Mouse (Mus musculus): Measurements from ENCODE around the gene Klhdc2. TPM values are rescaled to one million over a fixed set of nuclear protein-coding genes. Genes with fewer than 3 reads are reported as not detected.
A peak's percentile ranks its signal among the peaks of the same experiment; 100 is the strongest.

Gene Klhdc2
- polyA plus RNA-seq (2016; fragmentation: Nextera tagmentation; extraction: Ambion mirVana), result 122 and 123 TPM in 2 replicates

DNA sequence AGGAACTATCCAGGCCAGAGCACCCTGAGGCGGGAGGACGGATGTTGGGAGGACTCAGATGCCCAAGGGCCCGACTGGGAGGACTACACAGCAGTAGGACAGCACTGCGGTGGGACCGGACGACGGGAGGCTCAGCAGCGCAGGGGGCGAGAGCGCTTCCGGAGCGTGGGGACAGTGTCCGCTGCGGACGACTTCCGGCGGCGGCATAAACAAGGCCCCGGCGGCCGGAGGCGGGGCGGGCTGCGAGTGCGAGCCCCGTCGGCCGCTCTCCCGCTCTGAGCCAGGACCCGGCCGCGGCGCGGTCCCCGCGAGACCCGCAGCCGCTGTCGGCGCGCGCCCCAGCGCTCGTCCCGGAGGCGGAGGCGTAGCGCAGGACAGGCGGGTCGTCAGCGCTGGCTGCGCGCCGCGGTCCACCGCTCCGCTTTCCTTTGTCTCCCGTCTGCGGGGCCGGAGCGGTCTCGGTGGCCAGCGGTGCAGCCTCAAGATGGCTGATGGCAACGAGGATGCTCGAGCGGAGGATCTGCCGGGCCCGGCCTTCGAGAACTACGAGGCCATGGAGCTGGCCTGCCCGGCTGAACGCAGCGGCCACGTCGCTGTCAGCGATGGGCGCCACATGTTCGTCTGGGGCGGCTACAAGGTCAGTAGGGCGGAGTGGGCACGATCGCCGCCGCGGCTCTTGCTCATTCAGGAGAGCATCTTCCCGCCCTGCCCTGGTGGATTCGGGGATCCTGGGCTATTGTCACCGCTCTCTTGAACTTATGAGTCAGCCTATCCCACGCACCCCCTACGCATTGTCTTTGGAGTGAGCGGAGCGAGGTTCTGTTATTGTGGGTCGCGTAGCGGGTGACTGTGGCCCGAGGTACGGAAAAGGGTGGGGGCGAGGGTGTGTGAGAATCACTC, at the start of gene Klhdc2:
Gene Klhdc2, plus strand, starts transcription at position 171 of the 900 bp plus-strand sequence.
- WGBS (ENCODE audit: insufficient replicate concordance), result under 1% methylated on average over 98 of the region's 98 CpGs
- peak within 1 kb of the TSS; percentile 96 for H3K27ac ChIP-seq
- H3K9me3 ChIP-seq (replicated peaks), result no peaks in the 10 kb centered on the region
- H3K4me3 ChIP-seq, result peak within 1 kb of the TSS; percentile 97
- ATAC-seq, result peak; percentile 67
- H3K4me1 ChIP-seq, result peaks cover 71% of the 10 kb centered on the region
- H3K9ac ChIP-seq, result peak within 1 kb of the TSS; percentile 98
- peaks cover 25% of the 10 kb centered on the region for H3K36me3 ChIP-seq
- peak within 1 kb of the TSS; percentile 85 for H3K4me2 ChIP-seq
- H3K27me3 ChIP-seq (replicated peaks), result no peaks in the 10 kb centered on the region

DNA sequence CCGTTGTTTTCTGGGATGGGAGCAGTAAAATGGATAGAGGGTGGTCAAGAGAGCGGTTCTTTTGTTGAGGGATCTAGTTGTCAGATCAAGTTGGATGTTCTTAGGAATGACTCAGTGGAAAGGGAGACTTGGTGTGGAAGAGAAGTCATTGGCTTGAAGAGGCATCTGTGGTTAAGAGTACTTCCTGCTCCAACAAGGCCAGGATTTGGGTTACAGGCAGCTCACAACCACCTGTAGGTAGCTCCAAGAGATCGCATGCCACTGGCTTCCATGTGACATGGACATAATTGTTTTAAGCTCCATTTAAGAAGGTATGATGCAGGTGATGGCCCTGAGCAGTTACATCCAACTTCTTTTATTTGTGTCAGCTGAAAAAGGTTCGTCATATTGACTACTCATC, 46.7 kb upstream of the Klhdc2 start:
- ATAC-seq, result no peak
- WGBS (ENCODE audit: insufficient replicate concordance), result 77% methylated on average over 4 of the region's 4 CpGs
- Histone ChIP-seq H3K9ac (no peak overlapping the region), H3K4me2 (no peak overlapping the region), H3K36me3 (no peaks in the 10 kb centered on the region), H3K27me3 (replicated peaks) (no peaks in the 10 kb centered on the region), H3K4me1 (peaks cover 8% of the 10 kb centered on the region), H3K4me3 (no peak overlapping the region), H3K27ac (no peak overlapping the region), H3K9me3 (replicated peaks) (no peaks in the 10 kb centered on the region)

DNA sequence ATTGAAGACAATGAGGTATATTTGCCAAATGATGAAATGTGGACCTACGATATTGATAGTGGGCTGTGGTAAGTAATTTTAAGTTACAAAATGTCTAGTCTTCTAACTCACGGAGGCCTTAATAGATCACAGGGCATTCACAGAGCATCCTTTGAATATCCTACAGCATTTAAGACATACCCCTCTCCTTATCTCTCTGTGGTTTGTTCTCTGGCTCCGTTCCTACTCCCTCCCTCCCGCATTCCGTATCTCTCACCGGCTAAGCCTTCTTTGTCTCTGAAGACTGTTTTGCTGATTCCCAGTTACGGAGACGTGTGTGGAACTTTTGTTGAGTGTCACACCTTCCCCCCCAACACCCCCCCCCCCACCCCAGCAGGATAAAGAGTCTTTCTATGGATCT, 45.7 kb upstream of the Klhdc2 start:
- Histone ChIP-seq H3K4me1 (peaks cover 8% of the 10 kb centered on the region), H3K9ac (no peak overlapping the region), H3K4me2 (peak overlapping the region; percentile 10; the same call in 1 of the 2 replicates), H3K27ac (no peak overlapping the region), H3K27me3 (replicated peaks) (no peaks in the 10 kb centered on the region), H3K9me3 (replicated peaks) (no peaks in the 10 kb centered on the region), H3K4me3 (no peak overlapping the region), H3K36me3 (no peaks in the 10 kb centered on the region)
- ATAC-seq, result no peak
- WGBS (ENCODE audit: insufficient replicate concordance), result 25% methylated on average over 8 of the region's 8 CpGs

DNA sequence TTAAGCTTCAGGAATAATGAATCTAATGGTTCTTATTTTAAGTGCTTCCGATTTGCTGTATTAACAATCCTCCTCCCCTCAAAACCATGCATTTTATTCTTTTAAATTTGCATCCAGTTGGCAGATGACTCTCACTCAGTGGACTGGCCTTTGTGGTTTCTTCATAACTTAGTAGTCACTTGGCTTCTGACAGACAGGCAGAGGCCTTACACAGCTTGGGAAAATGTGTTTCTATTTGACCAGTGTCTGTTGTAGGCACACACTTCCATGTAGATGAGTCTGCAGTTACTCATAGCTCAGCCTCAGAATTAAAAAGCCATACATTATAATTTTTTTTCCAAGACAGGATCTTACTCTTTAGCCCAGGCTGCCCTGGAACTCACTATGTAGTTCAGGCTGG, 42.7 kb upstream of the Klhdc2 start:
- Histone ChIP-seq H3K4me2 (no peak overlapping the region), H3K9ac (no peak overlapping the region), H3K4me3 (no peak overlapping the region), H3K27me3 (replicated peaks) (no peaks in the 10 kb centered on the region), H3K4me1 (peaks cover 29% of the 10 kb centered on the region), H3K36me3 (no peaks in the 10 kb centered on the region), H3K27ac (no peak overlapping the region), H3K9me3 (replicated peaks) (no peaks in the 10 kb centered on the region)
- 86% methylated on average over 1 of the region's 1 CpGs for WGBS (ENCODE audit: insufficient replicate concordance)
- no peak for ATAC-seq

DNA sequence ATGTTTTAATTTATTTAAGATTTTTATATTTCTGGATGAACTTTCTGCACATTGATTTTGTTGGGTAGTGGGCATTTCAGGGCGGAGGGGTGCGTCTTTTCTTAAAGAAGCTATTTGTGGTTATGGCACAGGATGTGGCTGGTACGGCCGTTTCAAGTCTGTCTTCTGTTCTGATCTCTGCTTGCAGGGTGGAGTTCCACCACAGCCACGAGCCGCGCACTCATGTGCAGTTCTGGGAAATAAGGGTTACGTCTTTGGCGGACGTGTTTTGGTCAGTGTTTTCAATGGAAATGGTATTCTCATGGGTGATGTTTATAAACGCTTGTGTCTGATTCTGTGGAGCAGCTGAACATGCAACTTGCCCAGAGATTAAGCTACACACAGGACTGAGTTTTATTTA, 38.6 kb upstream of the Klhdc2 start:
- H3K4me3 ChIP-seq, result 0 out of 2 replicates have a peak overlapping the region, but pooled peaks have one; percentile 12
- H3K27ac ChIP-seq, result no peak overlapping the region
- no peaks in the 10 kb centered on the region for H3K9me3 ChIP-seq (replicated peaks)
- 14% methylated on average over 11 of the region's 11 CpGs for WGBS (ENCODE audit: insufficient replicate concordance)
- ATAC-seq, result no peak; the same call in 1 of the 2 replicates
- H3K9ac ChIP-seq, result no peak overlapping the region
- H3K4me1 ChIP-seq, result peaks cover 21% of the 10 kb centered on the region
- no peaks in the 10 kb centered on the region for H3K36me3 ChIP-seq
- no peaks in the 10 kb centered on the region for H3K27me3 ChIP-seq (replicated peaks)
- peak overlapping the region; percentile 50 for H3K4me2 ChIP-seq

DNA sequence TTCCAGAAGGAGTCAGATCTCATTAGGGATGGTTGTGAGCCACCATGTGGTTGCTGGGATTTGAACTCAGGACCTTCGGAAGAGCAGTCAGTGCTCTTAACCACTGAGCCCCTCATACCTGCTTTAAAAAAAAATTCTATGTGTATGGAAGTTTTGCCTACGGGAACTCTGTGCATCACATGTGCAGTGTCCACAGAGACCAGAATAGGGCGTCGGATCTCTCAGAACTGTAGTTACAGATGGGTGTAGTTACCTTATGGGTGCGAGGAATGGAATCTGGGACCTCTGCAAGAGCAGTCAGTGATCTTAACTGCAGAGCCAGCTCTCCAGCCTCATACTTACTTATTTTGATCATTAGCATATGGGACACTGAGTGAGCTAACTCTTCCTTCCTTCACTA, 34.2 kb upstream of the Klhdc2 start:
- Histone ChIP-seq H3K27me3 (replicated peaks) (no peaks in the 10 kb centered on the region), H3K4me2 (no peak overlapping the region), H3K9me3 (replicated peaks) (no peaks in the 10 kb centered on the region), H3K9ac (no peak overlapping the region), H3K36me3 (no peaks in the 10 kb centered on the region), H3K27ac (no peak overlapping the region), H3K4me1 (peaks cover 15% of the 10 kb centered on the region), H3K4me3 (no peak overlapping the region)
- no peak for ATAC-seq
- 80% methylated on average over 5 of the region's 5 CpGs for WGBS (ENCODE audit: insufficient replicate concordance)

DNA sequence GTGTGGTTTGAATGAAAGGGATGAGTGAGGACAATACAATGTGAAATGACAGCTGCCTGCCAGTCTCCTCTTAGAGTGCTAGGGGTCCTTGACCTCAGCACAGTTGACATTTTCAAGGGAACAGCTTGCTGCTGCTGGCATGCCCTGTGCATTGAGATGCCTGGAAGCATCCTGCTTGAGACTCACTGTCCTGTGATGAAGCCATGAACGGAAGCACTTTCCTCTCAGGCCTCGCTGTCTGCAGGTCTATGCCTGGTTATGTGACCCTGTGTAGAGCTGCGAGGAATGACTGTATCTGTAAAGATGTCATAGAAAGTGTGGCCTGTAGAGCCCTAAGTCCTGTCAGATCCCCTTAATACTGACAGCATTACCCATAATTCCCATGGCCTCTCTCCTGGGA, 31.4 kb upstream of the Klhdc2 start:
- Histone ChIP-seq H3K4me1 (no peaks in the 10 kb centered on the region), H3K27me3 (replicated peaks) (no peaks in the 10 kb centered on the region), H3K27ac (no peak overlapping the region), H3K9ac (no peak overlapping the region), H3K36me3 (no peaks in the 10 kb centered on the region), H3K9me3 (replicated peaks) (no peaks in the 10 kb centered on the region), H3K4me3 (no peak overlapping the region), H3K4me2 (no peak overlapping the region)
- ATAC-seq, result no peak
- WGBS (ENCODE audit: insufficient replicate concordance), result 79% methylated on average over 3 of the region's 3 CpGs

DNA sequence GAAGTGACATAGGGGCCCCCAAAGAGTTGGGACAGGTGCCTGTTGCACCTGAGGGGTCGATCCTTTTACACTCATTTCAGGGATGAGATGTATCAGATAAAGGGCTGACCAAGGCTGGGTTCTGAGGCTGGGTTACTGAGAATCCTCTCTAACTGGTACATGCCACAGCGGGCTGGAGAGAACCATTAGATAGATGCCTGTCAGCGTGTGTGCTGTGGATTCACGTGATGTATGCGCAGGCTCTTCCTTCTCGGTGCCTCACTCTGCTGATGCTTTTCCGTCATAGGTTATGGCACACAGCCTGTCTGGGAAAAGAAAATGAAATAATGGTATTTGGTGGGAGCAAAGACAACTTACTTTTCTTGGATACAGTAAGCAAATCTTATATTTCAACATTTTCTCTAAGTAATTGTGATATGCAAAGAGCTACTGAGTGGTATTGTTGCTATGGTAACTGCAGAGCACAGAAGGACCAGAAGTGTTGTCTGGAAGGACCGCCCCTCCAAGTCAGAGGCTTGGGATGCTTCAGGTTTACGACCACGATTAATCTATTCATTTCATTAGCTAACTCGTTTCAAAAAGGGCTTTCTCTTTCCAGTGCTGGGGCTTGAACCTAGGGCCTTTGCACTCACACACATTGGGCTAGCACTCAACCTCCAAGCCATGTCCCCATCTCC, 28.4 kb upstream of the Klhdc2 start:
- no peak overlapping the region for H3K27ac ChIP-seq
- ATAC-seq, result no peak

DNA sequence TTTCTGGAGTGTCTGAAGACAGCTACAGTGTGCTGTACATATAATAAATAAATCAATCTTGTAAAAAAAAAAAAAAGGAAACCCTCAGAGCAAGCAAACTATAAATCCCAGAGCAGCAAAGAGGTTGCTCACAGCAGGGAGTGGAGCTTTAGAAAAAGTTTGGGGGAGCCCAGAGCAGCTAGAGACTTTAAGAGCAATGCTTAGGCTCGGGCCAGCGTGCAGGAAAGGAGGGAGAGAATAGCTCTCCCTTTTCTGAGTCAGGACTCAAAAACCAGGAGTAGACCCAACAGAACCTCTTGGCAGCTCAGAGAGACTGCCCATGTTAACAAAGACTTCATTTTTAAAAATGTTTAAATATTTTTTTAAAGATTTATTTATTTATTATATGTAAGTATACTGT, 27.5 kb upstream of the Klhdc2 start:
- 82% methylated on average over 2 of the region's 2 CpGs for WGBS (ENCODE audit: insufficient replicate concordance)

More for the DNA sequence above, 28.4 kb upstream of the Klhdc2 start:
- no peaks in the 10 kb centered on the region for H3K4me1 ChIP-seq
- no peaks in the 10 kb centered on the region for H3K27me3 ChIP-seq (replicated peaks)
- no peak overlapping the region for H3K9ac ChIP-seq
- H3K4me3 ChIP-seq, result no peak overlapping the region
- H3K36me3 ChIP-seq, result no peaks in the 10 kb centered on the region
- no peaks in the 10 kb centered on the region for H3K9me3 ChIP-seq (replicated peaks)
- no peak overlapping the region for H3K4me2 ChIP-seq
- 77% methylated on average over 11 of the region's 11 CpGs for WGBS (ENCODE audit: insufficient replicate concordance)

DNA sequence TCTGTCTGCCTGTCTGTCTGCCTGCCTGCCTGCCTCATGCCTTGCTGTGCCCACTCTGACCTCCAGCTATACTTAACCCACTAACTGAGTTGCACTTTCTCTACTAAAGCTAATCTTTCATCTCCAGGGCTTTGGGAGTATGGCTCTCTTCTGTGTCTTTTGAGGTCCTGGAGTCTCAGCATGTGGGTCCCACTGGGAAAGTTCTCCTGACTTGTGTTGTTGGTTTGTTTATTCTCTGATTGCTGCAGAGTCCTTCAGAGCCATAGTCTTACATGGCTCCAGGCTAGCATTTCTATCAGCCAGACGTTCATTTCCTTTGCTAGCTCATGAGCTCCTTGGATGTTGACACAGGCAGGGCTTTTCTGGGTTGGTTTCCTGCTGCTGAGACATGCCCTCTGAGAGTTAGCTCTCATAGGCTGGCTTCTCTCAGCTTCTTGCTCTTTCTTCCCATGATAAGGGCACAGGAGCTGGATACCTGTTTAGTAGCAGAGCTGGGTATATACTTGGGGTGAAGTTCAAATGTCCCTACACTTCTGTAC, 16.5 kb upstream of the Klhdc2 start:
- Histone ChIP-seq H3K4me1 (peaks cover 8% of the 10 kb centered on the region; the same call in 1 of the 2 replicates), H3K36me3 (no peaks in the 10 kb centered on the region), H3K9me3 (replicated peaks) (no peaks in the 10 kb centered on the region), H3K4me3 (no peak overlapping the region), H3K9ac (no peak overlapping the region), H3K27ac (0 out of 2 replicates have a peak overlapping the region, but pooled peaks have one; percentile 12), H3K27me3 (replicated peaks) (no peaks in the 10 kb centered on the region), H3K4me2 (no peak overlapping the region)
- no peak for ATAC-seq
- 25% methylated on average over 1 of the region's 1 CpGs for WGBS (ENCODE audit: insufficient replicate concordance)

More for the DNA sequence above, 27.5 kb upstream of the Klhdc2 start:
- no peak overlapping the region for H3K27ac ChIP-seq
- no peak overlapping the region for H3K4me3 ChIP-seq
- H3K4me2 ChIP-seq, result no peak overlapping the region
- H3K36me3 ChIP-seq, result no peaks in the 10 kb centered on the region
- no peaks in the 10 kb centered on the region for H3K4me1 ChIP-seq
- ATAC-seq, result no peak
- no peaks in the 10 kb centered on the region for H3K9me3 ChIP-seq (replicated peaks)
- no peak overlapping the region for H3K9ac ChIP-seq
- H3K27me3 ChIP-seq (replicated peaks), result no peaks in the 10 kb centered on the region

DNA sequence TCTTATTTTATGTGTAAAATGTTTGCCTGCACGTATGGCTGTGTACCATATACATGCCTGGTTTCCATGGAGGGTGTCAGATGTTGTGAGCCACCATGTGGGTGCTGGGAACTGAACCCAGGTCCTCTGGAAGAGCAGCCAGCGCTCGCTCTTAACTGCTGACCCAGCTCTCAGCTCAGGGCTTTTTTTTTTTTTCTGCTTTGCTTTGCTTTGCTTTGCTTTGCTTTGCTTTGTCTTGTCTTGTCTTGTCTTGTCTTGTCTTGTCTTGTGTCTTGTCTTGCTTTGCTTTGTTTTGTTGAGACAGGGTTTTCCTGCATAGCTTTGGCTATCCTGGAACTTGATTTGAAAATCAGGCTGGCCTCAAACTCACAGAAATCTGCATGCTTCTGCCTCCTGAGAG, 15.6 kb upstream of the Klhdc2 start:
- no peaks in the 10 kb centered on the region for H3K9me3 ChIP-seq (replicated peaks)
- no peaks in the 10 kb centered on the region for H3K36me3 ChIP-seq
- no peak overlapping the region for H3K4me3 ChIP-seq
- no peak overlapping the region for H3K27ac ChIP-seq
- no peak overlapping the region for H3K4me2 ChIP-seq
- no peaks in the 10 kb centered on the region for H3K27me3 ChIP-seq (replicated peaks)
- peaks cover 8% of the 10 kb centered on the region; the same call in 1 of the 2 replicates for H3K4me1 ChIP-seq
- 85% methylated on average over 3 of the region's 3 CpGs for WGBS (ENCODE audit: insufficient replicate concordance)
- ATAC-seq, result no peak
- no peak overlapping the region for H3K9ac ChIP-seq

DNA sequence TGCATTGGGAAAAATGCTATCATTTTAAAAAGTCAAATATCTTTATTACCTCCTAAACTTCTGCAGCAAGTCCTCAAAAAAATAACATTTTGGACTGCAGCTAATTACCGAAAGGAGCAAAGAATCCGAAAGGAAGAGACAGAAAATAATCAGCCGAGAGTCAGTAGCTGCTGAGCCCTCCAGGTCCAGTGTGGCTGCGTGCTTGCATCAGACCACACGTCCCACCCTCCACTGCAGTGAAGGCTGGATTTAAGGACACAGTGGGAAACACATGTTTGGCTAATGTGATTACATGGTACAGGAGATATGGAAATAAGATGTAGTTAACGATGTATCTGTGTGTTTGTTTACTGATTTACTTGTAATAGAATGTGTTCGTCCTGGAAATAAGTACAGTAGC, 13.3 kb upstream of the Klhdc2 start:
- no peak overlapping the region for H3K27ac ChIP-seq

More for the DNA sequence above, 13.3 kb upstream of the Klhdc2 start:
- ATAC-seq, result no peak
- Histone ChIP-seq H3K4me3 (no peak overlapping the region), H3K4me1 (peaks cover 22% of the 10 kb centered on the region), H3K27me3 (replicated peaks) (no peaks in the 10 kb centered on the region), H3K9ac (no peak overlapping the region), H3K36me3 (no peaks in the 10 kb centered on the region), H3K4me2 (no peak overlapping the region), H3K9me3 (replicated peaks) (no peaks in the 10 kb centered on the region)
- 77% methylated on average over 7 of the region's 7 CpGs for WGBS (ENCODE audit: insufficient replicate concordance)

Data from liver, embryonic 12.5 days (tissue).